Mouse (Mus musculus) mature B cell (primary cell): ENCODE data around the gene Epop.

Experiments used
- in situ Hi-C: fragments of 300-500 bp; cut with MboI; formaldehyde crosslinking; loops from 2 replicates; pipeline ENCODE4 v1.14.3; 2019

The Epop gene

DNA sequence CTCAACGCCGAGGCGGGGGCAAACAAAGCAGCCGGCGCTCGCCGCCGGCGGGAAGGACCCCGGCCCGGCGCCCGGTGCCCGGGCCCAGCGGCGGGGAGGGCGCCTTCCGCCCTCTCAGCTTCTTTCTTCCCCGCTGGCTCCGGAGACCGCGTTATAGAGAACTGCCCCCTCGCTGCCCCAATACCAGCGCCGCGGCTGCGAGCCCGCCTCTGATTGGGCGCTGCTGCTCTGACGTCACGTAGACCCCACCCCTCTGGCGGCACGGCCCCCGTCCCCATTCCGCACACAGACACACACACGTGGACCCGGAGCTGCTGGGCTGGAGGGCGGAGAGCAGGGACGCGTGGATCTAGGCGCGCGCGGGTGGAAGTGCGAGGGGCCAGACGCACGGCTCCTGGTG lies at the start of gene Epop:
Gene Epop, minus strand, starts transcription at position 127 of the 400 bp plus-strand sequence.
- in situ Hi-C loops: loop anchor here (5.0 kb wide), 1 partner anchor 142 kb away; no protein-coding TSS in a partner anchor

- in situ Hi-C loops: no loop called here
These were observed 48.8 kb upstream of the Epop start for GRCm38 (mm10) chr11:97678301-97678700.

DNA sequence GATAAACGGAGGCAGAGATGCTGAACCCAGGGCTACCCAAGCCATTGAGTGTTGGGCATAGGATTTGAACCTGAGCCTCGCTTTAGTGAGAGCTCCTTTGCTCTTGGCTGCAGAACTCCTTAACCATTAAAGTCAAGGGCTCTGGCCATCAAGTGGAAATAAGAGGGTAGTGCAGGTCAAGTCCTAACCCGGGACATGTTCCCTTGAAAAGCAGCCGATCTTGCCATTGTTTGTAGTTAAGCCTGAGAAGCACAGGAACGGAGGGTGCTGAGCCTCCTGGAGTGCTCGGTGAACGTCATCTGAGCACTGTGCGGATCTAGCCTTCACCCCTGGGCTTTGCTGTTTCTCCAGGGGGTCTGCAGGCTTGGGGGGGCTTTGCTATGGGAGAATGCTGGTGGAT lies 48.3 kb upstream of the Epop start:
- in situ Hi-C loops: no loop called here

GRCm38 (mm10) chr11:97677381-97677780 lies 47.9 kb upstream of the Epop start:
- in situ Hi-C loops: no loop called here

DNA sequence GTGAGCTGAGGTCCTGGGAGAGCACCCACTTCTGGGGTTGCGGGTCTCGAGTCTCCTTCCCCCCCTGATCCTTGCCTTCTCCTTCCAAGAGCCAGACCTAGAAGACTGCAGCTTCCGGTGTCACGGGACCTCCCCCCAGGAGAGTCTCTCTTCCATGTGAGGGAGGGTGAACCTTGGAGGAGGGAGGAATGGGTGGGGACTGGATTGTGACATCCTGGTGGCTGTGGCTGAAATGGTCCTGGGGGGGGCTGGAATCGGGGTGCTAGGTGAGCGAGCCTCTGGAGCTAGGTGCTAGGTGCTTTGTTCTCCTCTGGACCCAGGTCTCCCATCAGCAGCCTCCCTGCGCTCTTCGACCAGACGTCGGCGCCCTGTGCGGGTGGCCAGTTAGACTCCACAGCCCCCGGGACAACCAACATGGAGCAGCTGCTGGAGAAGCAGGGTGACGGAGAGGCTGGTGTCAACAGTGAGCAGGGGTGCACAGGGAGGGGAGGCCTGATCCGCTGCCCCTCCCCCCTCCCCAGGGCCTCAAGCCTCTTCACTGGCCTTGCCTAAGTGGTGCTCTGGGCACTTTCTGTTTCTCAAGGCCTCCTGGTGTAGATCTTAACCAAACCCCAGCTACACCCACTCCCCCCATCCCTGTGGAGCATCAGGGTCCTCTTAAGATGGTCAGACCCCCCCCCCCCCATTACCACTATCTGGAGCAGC lies 46.7 kb upstream of the Epop start:
- in situ Hi-C loops: no loop called here

DNA sequence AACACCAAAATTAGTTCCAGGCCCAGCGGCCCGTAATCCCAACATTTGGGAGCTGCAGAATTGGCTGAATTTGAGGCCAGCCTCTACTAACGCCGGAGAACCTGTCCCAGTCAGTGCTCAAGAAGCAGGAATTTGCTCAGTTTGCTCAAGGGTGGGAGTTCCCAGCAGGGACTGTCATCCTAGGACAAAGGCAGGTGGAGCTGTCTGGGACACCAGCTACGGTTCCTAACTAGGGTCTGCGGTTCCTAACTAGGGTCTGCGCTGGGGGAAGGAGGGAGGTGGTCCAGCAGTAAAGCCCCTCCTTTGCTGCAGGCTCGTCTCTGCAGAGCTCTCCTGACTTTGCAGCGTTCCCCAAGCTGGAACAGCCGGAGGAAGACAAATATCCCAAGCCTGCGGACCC lies 43.6 kb upstream of the Epop start:
- in situ Hi-C loops: no loop called here

DNA sequence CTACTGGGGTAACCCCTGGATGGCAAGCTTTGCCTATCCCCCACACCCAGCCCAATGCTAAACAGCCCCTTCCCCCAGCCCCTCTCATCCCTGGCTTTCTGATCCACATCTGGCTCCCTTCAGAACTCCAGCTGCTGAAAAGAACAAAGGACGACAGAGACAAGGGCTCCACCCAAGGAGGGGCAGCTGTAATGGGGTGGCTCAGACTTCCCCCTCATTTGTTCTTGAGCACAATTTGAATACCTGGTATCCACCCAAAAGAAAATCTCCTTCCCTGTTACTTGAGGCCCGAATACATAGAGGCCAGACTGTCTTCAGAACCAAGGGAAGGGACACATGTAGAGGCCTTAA lies 41.6 kb upstream of the Epop start:
- in situ Hi-C loops: no loop called here

GRCm38 (mm10) chr11:97670234-97671176 lies 41.0 kb upstream of the Epop start:
- in situ Hi-C loops: no loop called here

GRCm38 (mm10) chr11:97669829-97670228 lies 40.3 kb upstream of the Epop start:
- in situ Hi-C loops: no loop called here

- in situ Hi-C loops: no loop called here
These were observed 39.8 kb upstream of the Epop start for GRCm38 (mm10) chr11:97669268-97669667.

- in situ Hi-C loops: no loop called here
These were observed 38.7 kb upstream of the Epop start for GRCm38 (mm10) chr11:97668160-97668559.

- in situ Hi-C loops: no loop called here
These were observed 37.3 kb upstream of the Epop start for GRCm38 (mm10) chr11:97666794-97667193.

- in situ Hi-C loops: no loop called here
These were observed 36.7 kb upstream of the Epop start for GRCm38 (mm10) chr11:97666221-97666620.

DNA sequence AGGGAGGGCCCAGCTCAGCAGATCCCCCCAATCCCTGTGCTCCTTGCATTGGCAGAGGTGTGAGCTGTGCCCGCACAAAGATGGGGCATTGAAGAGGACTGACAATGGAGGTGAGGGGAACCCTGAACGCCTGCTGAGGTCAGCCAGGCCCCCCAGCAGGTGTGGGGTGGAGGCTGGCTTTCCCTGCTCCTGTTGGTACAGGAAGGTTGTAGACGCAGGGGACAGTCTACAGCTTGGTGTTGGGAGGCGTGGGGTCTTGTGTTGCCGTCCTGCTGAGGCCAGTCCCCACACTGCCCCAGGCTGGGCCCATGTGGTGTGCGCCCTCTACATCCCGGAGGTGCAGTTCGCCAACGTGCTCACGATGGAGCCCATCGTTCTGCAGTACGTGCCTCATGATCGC lies 35.9 kb upstream of the Epop start:
- in situ Hi-C loops: no loop called here

DNA sequence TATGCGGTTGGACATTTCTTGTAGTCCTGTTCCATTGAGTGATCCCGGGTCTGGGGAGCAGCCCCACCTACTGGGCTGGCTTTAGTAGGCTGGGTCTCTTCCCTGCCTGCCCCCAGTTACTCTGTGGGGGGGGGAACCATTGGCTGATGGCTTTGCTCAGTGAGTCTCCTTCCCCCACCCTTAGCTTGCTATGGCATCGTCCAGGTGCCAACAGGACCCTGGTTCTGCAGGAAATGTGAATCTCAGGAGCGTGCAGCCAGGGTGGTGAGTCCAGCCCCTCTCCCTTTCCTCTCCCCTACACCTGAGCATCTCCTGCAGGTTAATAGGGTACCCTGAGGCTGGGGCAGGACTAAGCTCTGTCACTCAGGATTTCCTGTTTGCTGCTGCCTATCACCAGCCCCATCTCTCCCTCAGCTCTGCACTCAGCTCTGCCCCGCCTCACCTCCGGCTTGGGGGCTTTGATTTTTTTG lies 35.3 kb upstream of the Epop start:
- in situ Hi-C loops: no loop called here

DNA sequence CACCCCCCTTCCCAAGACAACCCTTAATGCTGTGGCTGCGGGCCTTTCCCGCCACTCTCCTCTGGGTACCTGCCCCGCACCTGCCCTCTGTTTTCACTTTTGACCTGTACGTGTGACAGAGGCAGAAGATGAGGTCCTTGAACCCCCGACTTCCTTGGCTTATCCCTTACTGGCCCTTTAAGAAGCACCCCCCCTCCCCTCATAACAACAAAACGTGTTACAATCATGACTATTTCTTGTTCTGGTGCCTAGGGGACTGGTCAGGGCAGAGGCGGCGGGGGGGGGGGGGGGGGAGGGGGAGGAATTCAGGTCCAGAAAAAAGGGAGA lies 34.8 kb upstream of the Epop start:
- in situ Hi-C loops: no loop called here

DNA sequence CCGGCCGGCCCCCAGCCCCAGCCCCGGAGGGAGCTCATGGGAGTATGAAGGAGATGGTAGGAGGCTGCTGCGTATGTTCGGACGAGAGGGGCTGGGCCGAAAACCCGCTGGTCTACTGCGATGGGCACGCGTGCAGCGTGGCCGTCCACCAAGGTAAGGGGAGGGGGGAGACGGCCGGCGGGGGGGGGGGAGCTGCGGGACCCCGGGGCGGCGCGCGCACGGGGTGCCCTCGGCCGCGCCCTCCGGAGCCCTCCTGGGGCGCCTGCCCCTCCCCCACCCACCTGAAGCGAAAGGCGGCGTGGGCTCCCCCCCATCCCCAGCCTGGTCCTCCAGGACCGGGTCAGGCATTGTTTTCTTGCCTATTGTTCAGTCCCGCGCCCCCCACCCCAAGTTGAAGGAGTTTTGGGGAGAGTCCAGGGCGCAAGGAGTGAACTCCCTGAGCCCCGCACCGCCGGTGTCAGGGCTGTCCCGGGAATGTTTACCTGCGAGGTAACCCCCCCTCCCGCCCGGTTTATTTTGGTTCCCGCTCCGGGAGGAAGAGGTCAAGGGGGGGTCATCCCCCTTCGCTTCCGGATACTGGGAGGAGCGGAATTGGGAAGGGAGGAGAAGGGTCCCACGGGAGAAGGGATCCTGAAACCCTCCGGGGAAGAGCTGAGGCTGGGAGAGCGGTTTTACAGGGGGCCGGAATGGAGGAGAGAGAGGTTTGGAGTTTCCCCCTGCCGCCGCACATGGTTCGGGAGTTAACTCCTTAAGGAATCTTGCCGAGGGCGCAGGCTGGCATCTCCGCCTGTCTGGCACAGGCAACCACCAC lies 34.2 kb upstream of the Epop start:
- in situ Hi-C loops: no loop called here

DNA sequence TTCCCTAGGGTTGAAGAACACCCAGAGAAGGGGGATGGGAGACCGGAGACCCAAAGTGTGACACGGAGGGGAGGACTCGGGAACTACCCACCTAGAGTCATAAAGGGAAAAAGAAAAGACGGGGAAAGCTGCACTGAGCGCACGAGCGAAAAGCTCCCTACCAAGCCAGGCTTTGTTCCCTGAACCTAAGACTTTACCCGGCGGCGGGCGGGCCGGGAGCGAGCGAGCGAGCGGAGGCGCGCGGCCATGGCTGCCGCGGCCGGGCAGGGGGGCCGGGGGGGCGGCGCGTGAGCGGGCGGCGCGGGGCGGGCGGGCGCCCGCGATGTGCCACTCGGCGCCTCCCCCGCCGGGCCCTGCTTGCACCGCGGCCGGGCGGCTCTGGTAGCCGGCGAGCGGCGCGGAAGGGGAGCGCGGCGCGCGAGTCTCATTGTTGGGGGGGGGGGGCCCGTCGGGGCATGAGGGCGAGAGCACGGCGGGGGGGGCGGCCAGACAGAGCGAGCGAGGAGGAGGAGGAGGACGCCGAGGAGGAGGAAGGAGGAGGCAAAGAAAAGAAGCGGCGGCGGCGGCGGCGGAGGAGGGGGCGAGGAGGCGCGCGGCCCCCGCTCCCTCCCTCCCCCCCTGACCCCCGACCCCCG lies 33.5 kb upstream of the Epop start, which contains the start of gene Mllt6:
Gene Mllt6, plus strand, starts transcription at position 522 of the 635 bp plus-strand sequence.
- in situ Hi-C loops: no loop called here

DNA sequence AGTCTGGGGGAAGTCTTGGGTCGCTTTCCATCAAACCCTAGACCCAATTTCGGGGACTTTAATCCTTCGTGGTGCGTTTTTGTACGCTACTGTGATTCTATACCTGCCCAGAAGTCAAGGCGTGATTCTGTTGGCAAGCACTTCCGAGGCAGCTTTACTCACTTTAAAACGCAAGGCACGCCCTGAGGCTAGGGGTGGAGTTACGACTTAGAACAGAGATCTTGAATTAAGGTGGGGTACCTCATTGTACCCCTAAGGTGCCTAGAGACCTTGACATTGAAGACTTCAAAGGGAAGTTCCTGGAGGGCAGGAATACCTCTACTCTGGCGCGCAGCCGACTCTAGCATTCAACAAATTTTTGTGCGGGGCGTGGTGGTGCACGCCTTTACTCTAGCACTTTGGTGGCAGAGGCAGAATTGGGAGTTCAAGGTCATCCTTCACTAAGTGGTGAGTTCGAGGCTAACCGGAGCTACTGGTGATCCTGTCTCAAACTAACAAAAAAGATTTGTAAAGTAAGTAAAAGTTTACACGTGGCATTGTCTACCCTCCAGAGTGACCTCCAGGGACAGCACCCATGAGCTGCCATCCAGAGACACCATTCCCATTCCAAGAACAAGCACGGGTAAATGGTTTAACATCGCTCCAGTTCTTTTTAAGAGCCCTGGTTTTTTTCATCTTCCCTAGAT lies 32.8 kb upstream of the Epop start:
- in situ Hi-C loops: no loop called here

GRCm38 (mm10) chr11:97661648-97662133 lies 32.2 kb upstream of the Epop start:
- in situ Hi-C loops: no loop called here
